Mouse (Mus musculus) neural tube, embryonic 12.5 days (tissue): ENCODE measurements around the gene Cdk19. TPM values are rescaled to one million over a fixed set of nuclear protein-coding genes. Genes with fewer than 3 reads are reported as not detected.

Source experiments
- ATAC-seq: fragments of 200-750 bp; cut with Nextera tagmentation; 2 replicates; pipeline ENCODE4 v1.8.0; 2017; ENCODE audit warnings: low read depth, mild to moderate bottlenecking, moderate TSS enrichment, moderate library complexity; ENCODE audit not compliant: low FRiP score
- H3K27ac ChIP-seq: fragments of 300-500 bp; sonication (generic); 2 replicates; pipeline ENCODE4 v1.5.1; 2016
- H3K27me3 ChIP-seq: fragments of 300-500 bp; sonication (generic); replicated peaks from 2 replicates; pipeline ENCODE4 v1.6.1; 2016; ENCODE audit warnings: mild to moderate bottlenecking
- H3K36me3 ChIP-seq: fragments of 300-500 bp; sonication (generic); 2 replicates; pipeline ENCODE4 v1.6.1; 2016; ENCODE audit warnings: mild to moderate bottlenecking
- H3K4me1 ChIP-seq: fragments of 300-500 bp; sonication (generic); 2 replicates; pipeline ENCODE4 v1.6.1; 2016
- H3K4me2 ChIP-seq: fragments of 300-500 bp; sonication (generic); replicated peaks from 2 replicates; pipeline ENCODE4 v1.6.1; 2016; ENCODE audit warnings: mild to moderate bottlenecking
- H3K4me3 ChIP-seq: fragments of 300-500 bp; sonication (generic); 2 replicates; pipeline ENCODE4 v1.5.1; 2016
- H3K9ac ChIP-seq: fragments of 300-500 bp; sonication (generic); 2 replicates; pipeline ENCODE4 v1.6.1; 2016; ENCODE audit warnings: mild to moderate bottlenecking
- H3K9me3 ChIP-seq: fragments of 300-500 bp; sonication (generic); 2 replicates; pipeline ENCODE4 v1.6.1; 2016; ENCODE audit warnings: mild to moderate bottlenecking
- WGBS: fragments of 180-500 bp; shearing (Covaris S2); methylation state at CpG from one replicate; pipeline ENCODE4 v1.1.7; 2016; 5-methylcytosine and 5-hydroxymethylcytosine counted together
- polyA plus RNA-seq: library from polyadenylated mRNA; unstranded; fragments of >200 nt; fragmentation: Nextera tagmentation; extraction: Ambion mirVana; gene quantifications from 2 replicates; pipeline ENCODE4 v1.2.1, GENCODE M21; 2016

Cdk19 gene
- polyA plus RNA-seq, 1 experiment from 2014 or later = 12.9 TPM

DNA sequence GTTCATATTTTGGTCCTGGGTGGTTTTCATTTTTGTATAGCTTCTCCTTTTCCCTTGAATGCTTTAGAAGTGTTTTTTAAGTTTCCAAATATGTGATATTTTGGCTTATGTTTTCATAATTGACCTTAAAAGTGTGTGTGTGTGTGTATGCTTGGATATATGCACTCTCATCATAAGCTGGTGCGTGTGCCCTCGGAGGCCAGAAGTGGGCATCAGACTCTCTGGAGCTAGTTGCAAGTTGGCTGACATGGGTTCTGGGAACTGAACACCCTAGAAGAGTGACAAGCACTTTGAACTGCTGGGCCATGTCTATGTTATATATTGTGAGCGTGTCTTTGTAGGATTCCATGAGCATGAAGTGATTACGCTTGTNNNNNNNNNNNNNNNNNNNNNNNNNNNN, 110.8 kb downstream of the Cdk19 start:
- Histone ChIP-seq H3K36me3 (no peaks in the 10 kb centered on the region), H3K27ac (no peak overlapping the region), H3K9ac (no peak overlapping the region), H3K27me3 (no peaks in the 10 kb centered on the region), H3K4me2 (no peak overlapping the region), H3K9me3 (no peaks in the 10 kb centered on the region), H3K4me1 (peaks cover 16% of the 10 kb centered on the region), H3K4me3 (no peak overlapping the region)
- WGBS = 92% methylated on average over 4 of the region's 4 CpGs
- no peak for ATAC-seq

DNA sequence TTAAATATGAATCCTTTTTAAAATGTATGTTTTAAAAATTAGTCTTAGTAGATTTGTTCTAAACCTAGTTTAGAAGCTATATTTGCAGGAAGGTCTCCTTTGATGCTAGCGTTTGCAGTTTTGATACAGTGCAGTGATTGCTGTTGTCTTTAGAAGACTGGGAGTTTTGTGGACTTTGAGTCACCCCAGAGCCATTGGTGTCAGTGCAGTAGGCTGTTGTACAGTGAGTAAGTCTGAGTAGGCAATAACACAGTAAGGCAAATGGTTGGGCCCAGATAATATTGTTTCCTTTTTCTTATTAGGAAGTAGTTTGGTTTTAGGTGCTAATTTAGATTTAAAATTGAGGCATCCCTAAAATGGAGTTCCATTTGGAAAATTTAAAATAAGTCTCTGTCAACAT, 117.8 kb downstream of the Cdk19 start:
- no peaks in the 10 kb centered on the region for H3K27me3 ChIP-seq
- H3K27ac ChIP-seq = no peak overlapping the region
- 91% methylated on average over 1 of the region's 1 CpGs for WGBS
- H3K4me2 ChIP-seq = no peak overlapping the region
- H3K4me3 ChIP-seq = no peak overlapping the region
- no peak for ATAC-seq
- no peak overlapping the region for H3K9ac ChIP-seq
- H3K36me3 ChIP-seq = peaks cover 4% of the 10 kb centered on the region; the same call in 1 of the 2 replicates
- no peaks in the 10 kb centered on the region for H3K9me3 ChIP-seq
- H3K4me1 ChIP-seq = no peaks in the 10 kb centered on the region

DNA sequence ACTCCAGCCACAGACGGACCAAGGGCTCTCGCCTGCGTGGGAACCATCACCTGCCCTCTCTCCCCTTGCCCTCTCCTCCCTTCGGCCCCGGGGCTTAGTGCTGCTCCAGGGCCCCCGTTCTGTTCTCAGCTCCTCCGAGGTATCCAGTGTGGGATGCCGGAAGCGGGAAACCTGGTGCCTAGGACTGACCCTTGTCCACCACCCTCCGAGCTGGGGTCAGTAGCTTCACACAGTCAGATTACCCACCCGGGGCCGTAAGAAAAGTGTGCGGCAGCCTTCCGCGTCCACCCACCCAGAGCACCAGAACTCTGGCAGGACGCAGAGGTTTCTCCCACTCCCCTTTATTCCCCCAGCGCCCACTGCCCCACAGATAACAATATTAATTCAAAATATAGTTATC, 119.8 kb downstream of the Cdk19 start:
- H3K9ac ChIP-seq = no peak overlapping the region
- peaks cover 4% of the 10 kb centered on the region; the same call in 1 of the 2 replicates for H3K36me3 ChIP-seq
- no peak overlapping the region for H3K4me2 ChIP-seq
- no peak overlapping the region for H3K4me3 ChIP-seq
- no peak for ATAC-seq
- H3K4me1 ChIP-seq = no peaks in the 10 kb centered on the region
- no peaks in the 10 kb centered on the region for H3K9me3 ChIP-seq
- H3K27ac ChIP-seq = no peak overlapping the region
- H3K27me3 ChIP-seq = no peaks in the 10 kb centered on the region
- 93% methylated on average over 17 of the region's 17 CpGs for WGBS

DNA sequence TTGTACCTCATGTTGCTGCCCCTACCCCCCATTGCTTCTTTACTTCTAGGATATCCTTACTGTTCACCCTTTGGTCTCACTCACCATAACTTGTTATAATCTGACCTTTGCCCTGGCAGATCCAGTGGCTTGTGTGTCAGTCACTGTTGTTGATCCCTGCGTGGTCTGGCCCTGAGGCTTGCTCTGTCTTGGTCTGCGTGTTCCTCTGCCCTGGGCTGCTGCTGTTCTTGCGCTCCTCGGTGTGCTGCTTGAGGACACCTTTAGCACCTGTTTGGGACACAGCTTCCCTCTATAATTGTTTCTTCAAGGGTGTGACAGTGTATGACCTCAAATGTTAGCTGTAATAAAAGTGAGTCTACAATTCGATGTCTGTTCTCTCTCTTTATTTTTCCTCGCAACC, 122.0 kb downstream of the Cdk19 start:
- no peak for ATAC-seq
- no peak overlapping the region for H3K4me2 ChIP-seq
- no peaks in the 10 kb centered on the region for H3K27me3 ChIP-seq
- H3K36me3 ChIP-seq = peaks cover 4% of the 10 kb centered on the region; the same call in 1 of the 2 replicates
- 90% methylated on average over 6 of the region's 6 CpGs for WGBS
- no peaks in the 10 kb centered on the region for H3K4me1 ChIP-seq
- H3K9me3 ChIP-seq = no peaks in the 10 kb centered on the region
- no peak overlapping the region for H3K4me3 ChIP-seq
- no peak overlapping the region for H3K9ac ChIP-seq
- H3K27ac ChIP-seq = no peak overlapping the region

DNA sequence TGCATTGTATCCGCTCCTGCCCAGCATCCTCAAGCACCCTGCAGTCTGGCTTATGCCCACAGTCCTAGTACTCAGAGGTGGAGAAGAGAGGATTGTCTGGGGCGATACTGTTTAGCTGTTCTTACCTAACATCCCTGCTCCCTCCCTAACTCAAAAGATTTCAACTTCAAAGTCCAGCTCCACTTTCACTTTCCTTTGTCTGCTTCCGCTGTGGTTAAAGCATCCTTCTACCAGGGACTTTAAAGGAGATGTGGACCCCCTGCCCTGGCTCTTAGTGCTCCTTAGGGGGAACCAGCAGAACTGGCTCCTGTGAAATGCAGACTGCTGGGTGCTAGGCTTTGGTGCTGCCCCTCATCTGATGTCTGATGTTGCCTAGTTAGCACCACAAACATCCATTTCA, 122.9 kb downstream of the Cdk19 start:
- H3K9ac ChIP-seq = no peak overlapping the region
- no peaks in the 10 kb centered on the region for H3K4me1 ChIP-seq
- no peaks in the 10 kb centered on the region for H3K9me3 ChIP-seq
- H3K4me2 ChIP-seq = no peak overlapping the region
- no peak for ATAC-seq
- H3K27me3 ChIP-seq = no peaks in the 10 kb centered on the region
- 59% methylated on average over 3 of the region's 3 CpGs for WGBS
- peaks cover 7% of the 10 kb centered on the region; the same call in 1 of the 2 replicates for H3K36me3 ChIP-seq
- no peak overlapping the region for H3K4me3 ChIP-seq
- no peak overlapping the region for H3K27ac ChIP-seq

DNA sequence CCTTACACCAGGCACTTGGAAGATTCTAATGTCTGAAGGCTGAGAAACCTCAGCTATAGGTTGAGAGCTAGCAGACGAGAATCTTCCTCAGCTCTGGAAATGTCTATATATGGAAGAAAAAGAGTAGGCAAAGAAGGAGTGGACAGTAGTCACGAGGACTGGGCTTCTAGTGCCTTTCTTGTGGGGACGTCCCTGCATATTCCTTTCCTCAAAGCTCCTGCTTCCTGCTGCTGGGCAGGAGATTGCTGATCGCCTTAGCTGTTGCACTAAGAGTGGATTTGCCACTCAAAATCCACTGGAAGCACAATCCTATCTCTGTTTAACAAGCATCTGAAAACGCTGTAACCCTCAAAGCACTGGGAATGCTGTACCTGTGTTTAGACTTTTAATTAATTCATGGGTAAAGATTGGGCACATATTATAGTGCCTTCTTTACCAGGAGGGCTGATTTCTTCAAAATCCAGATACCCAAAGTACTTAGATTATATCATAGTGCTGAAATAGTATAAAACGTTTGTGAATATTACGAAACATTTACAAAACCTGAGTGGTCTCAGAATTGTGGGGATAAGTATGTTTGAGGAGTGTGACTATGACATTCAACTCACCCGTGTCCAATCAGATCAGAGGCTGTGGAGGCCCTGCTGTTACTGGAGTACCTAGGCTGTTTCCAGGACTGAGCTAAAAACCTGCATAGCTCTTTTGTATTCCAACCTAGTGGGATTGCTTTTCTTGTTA, 128.0 kb downstream of the Cdk19 start:
- no peak for ATAC-seq

DNA sequence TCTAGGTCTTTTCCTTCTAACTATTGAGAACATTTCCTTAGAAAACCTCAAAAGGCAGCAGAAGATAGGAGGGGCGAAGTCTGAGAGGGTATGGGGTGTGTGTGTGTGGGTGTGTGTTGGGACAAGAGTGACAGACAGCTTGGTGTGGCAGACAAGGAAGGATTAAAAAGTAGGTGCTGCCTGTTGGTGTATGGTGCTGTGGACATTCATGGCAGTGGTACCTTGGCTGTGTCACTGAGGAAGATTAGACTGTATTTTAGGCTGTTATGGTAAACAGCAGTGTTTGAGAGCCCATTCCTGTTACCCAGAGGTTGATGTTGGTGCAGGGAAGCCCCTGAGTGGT, 128.5 kb downstream of the Cdk19 start:
- Histone ChIP-seq H3K9me3 (no peaks in the 10 kb centered on the region), H3K9ac (no peak overlapping the region), H3K36me3 (peaks cover 11% of the 10 kb centered on the region), H3K27me3 (no peaks in the 10 kb centered on the region), H3K4me3 (no peak overlapping the region), H3K27ac (no peak overlapping the region), H3K4me2 (no peak overlapping the region), H3K4me1 (no peaks in the 10 kb centered on the region)
- no peak for ATAC-seq
- 92% methylated on average over 1 of the region's 1 CpGs for WGBS

More for the DNA sequence above, 128.0 kb downstream of the Cdk19 start:
- WGBS = 83% methylated on average over 8 of the region's 8 CpGs
- Histone ChIP-seq H3K36me3 (peaks cover 6% of the 10 kb centered on the region; the same call in 1 of the 2 replicates), H3K4me3 (no peak overlapping the region), H3K9me3 (no peaks in the 10 kb centered on the region), H3K4me2 (no peak overlapping the region), H3K9ac (no peak overlapping the region), H3K4me1 (no peaks in the 10 kb centered on the region), H3K27ac (no peak overlapping the region), H3K27me3 (no peaks in the 10 kb centered on the region)

DNA sequence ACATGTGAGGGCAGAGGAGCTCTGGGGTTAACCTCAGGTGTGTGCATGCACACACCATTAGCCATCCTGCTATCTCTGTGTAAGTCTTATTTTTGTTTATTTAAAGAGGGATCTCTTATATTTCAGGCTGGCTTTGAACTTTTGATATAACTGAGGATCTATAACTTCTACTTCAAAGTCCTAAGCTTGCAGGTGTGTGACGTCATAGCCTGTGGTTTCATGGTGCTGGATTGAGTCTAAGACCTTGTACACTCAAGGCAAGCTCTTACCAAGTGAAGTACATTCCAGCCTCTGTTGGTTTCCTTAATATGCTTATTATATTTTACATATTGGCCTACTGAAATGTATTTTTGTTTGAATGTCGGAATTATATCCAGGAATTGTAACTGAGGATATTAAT, 129.8 kb downstream of the Cdk19 start:
- H3K27ac ChIP-seq = no peak overlapping the region
- no peak for ATAC-seq
- WGBS = 95% methylated on average over 2 of the region's 2 CpGs
- H3K4me3 ChIP-seq = no peak overlapping the region
- no peaks in the 10 kb centered on the region for H3K27me3 ChIP-seq
- H3K36me3 ChIP-seq = peaks cover 12% of the 10 kb centered on the region
- no peaks in the 10 kb centered on the region for H3K4me1 ChIP-seq
- no peak overlapping the region for H3K4me2 ChIP-seq
- no peak overlapping the region for H3K9ac ChIP-seq
- H3K9me3 ChIP-seq = no peaks in the 10 kb centered on the region

DNA sequence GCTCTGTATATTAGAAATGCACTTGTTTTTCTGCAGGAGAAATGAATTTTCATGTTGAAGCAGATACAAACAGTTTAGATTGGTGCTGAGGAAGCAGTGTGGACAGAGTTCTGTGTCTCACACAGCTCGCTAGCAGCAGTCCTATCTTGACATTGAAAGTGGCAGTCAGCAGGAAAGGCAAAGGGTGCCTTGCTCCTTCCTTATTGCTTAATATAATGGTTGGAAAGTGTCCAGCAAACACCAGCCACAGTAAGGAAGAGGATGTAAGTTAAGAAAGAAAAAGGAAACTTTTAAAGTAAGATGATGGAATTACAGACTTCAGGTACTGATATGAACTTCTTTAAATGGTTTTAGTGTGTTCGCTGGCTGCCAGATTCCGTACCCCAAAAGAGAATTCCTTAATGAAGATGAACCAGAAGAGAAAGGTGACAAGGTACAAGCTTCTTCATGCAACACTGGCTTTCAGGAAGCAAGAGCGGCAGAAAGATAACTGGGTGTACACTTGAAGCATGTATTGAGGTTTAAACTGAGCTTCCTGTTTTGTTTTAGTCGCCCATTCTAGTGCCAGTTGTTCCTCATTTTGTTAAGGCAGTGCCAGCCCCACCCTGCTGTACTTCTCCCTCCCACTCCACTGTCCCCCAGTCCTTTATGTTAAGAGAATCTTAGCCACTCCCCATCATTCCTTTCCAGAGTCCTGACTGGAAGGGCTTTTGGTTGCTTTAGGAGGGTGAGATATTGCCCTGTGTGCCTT, 137.3 kb downstream of the Cdk19 start:
- 87% methylated on average over 5 of the region's 5 CpGs for WGBS
- Histone ChIP-seq H3K36me3 (peaks cover 44% of the 10 kb centered on the region), H3K9ac (no peak overlapping the region), H3K4me2 (no peak overlapping the region), H3K27ac (no peak overlapping the region), H3K9me3 (no peaks in the 10 kb centered on the region), H3K27me3 (no peaks in the 10 kb centered on the region), H3K4me3 (no peak overlapping the region), H3K4me1 (no peaks in the 10 kb centered on the region)
- ATAC-seq = no peak

DNA sequence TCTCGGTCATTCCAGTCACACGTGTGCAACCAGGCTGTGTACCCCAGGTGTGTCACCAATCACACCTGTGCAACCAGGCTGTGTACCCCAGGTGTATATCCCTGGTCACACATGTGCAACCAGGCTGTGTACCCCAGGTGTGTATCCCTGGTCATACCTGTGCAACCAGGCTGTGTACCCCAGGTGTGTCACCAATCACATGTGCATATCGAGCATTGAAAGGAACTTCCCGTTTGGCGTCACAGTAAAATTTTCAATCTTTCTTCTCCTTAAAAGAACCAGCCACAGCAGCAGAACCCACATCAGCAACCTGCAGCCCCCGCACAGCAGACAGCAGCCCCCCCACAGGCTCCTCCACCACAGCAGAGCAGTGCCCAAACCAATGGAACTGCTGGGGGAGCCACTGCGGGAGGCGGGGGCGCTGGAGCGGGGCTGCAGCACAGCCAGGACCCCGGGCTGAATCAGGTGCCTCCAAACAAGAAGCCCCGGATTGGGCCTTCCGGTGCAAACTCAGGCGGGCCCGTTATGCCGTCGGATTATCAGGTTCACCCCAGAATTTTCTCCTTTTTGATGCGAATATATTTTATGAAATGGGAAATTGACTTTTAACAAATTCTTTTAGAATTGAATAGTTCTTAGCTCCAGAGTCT, 138.2 kb downstream of the Cdk19 start:
- no peak overlapping the region for H3K4me3 ChIP-seq
- H3K9me3 ChIP-seq = no peaks in the 10 kb centered on the region
- H3K9ac ChIP-seq = no peak overlapping the region
- H3K36me3 ChIP-seq = peaks cover 42% of the 10 kb centered on the region
- no peaks in the 10 kb centered on the region for H3K27me3 ChIP-seq
- ATAC-seq = no peak
- H3K27ac ChIP-seq = no peak overlapping the region
- no peaks in the 10 kb centered on the region for H3K4me1 ChIP-seq
- 96% methylated on average over 18 of the region's 18 CpGs for WGBS
- H3K4me2 ChIP-seq = no peak overlapping the region

DNA sequence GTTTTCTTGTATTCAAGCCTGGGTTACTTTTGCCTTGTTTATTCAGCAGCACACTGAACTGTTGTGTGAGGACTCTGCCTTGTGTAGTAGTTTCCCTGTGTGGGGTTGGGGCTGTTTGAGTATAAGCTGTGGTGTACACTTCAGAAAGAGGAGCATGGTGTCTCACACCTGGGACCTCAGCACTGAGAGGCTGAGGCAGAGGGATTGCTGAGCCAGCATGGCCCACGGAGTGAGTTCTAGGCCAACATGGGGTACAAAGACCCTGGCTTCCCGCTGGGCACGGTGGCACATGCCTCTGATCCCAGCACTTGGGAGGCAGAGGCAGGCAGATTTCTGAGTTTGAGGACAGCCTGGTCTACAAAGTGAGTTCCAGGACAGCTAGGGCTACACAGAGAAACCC, 139.3 kb downstream of the Cdk19 start:
- no peaks in the 10 kb centered on the region for H3K27me3 ChIP-seq
- H3K4me1 ChIP-seq = no peaks in the 10 kb centered on the region
- H3K27ac ChIP-seq = no peak overlapping the region
- ATAC-seq = no peak
- peaks cover 38% of the 10 kb centered on the region for H3K36me3 ChIP-seq
- H3K9me3 ChIP-seq = no peaks in the 10 kb centered on the region
- no peak overlapping the region for H3K4me3 ChIP-seq
- WGBS = 94% methylated on average over 3 of the region's 3 CpGs
- no peak overlapping the region for H3K4me2 ChIP-seq
- no peak overlapping the region for H3K9ac ChIP-seq

DNA sequence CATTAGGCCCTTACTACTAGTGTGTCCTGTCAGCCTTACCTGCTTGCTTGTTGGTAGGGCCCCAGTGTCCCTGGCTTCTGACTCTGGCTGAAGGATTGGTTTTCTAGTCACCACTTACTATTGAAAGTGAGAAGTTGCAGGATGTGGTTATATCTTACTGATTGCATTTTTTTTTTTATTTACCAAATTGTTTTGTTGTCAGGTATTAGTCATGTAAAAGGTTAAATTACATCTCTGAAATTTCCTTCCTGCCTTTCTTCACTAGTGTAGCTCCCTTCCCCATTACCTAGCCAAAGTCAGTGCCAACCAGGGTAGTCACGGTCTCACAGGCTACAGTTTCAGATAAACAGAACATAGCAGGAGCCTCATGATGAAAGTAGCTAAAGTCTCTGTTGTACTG, 139.9 kb downstream of the Cdk19 start:
- H3K4me3 ChIP-seq = no peak overlapping the region
- no peak overlapping the region for H3K4me2 ChIP-seq
- H3K4me1 ChIP-seq = no peaks in the 10 kb centered on the region
- 88% methylated on average over 1 of the region's 1 CpGs for WGBS
- H3K27ac ChIP-seq = no peak overlapping the region
- H3K36me3 ChIP-seq = peaks cover 40% of the 10 kb centered on the region
- no peak for ATAC-seq
- no peaks in the 10 kb centered on the region for H3K27me3 ChIP-seq
- H3K9ac ChIP-seq = no peak overlapping the region
- no peaks in the 10 kb centered on the region for H3K9me3 ChIP-seq
